Mouse (Mus musculus) bone marrow, adult 2 months (tissue): Measurements from ENCODE around the gene Dhrs7b.

Source experiments
- CTCF ChIP-seq: fragments of 200-500 bp; IDR thresholded peaks from 2 replicates; pipeline ENCODE4 v1.5.1; 2011; ENCODE audit warnings: low read length, control low read depth; ENCODE audit not compliant: control insufficient read depth, insufficient read depth
- POLR2A ChIP-seq: fragments of 200-500 bp; IDR thresholded peaks from 2 replicates; pipeline ENCODE4 v1.6.1; 2011; ENCODE audit warnings: low read depth, mild to moderate bottlenecking, control low read depth, low read length, borderline replicate concordance; ENCODE audit not compliant: control insufficient read depth

DNA sequence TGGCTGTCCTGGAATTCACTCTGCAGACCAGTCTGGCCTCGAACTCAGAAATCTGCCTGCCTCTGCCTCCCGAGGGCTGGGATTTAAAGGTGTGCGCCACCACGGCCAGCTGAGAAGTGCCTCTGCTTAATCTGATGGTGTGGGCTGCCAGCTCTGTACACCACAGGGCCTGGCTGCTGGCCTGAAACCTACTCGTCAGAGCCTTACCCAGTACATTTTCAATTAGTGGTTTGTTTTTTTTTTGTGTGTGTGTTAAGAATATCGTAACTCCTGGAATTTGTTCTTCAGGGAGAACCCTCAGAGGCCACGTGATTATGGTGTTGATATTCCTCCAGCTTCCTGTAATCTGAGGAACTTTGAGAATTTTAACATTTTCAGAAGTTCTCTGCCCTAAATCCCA is 71.6 kb downstream of the Dhrs7b start:
- no peak for TF ChIP-seq POLR2A
- TF ChIP-seq CTCF = no peak
